Mouse (Mus musculus) kidney, postnatal 14 days (tissue): Measurements from ENCODE around the gene Rita1.

ENCODE experiments used
- DNase-seq: peaks from one replicate; pipeline ENCODE4 v3.0.0; 2022; ENCODE audit warnings: mixed read lengths

Rita1 gene

GRCm38 (mm10) chr5:120570289-120570897 is 42.0 kb downstream of the Rita1 start:
- no peak for DNase-seq

- no peak for DNase-seq
These were observed 42.6 kb downstream of the Rita1 start for GRCm38 (mm10) chr5:120569791-120570190.

DNA sequence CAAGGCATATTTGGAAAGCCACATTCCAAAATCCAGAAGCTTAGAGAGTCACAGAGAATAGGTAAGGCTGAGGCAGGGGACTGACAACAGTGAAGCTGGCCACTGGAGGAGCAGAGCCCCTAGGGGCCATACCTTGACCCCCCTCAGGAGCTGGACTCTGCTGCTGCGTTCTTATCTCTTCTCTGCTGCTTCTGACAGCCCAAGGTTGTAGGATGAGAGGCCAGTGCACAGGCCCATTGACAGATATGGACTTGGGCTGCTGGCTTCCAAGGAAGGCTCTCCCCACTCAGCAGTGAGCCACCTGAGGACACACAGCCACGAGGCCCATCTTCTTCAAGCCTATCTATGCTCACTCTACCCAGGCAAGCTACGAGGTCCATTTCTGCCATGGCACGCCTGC is 43.4 kb downstream of the Rita1 start:
- DNase-seq = no peak

DNA sequence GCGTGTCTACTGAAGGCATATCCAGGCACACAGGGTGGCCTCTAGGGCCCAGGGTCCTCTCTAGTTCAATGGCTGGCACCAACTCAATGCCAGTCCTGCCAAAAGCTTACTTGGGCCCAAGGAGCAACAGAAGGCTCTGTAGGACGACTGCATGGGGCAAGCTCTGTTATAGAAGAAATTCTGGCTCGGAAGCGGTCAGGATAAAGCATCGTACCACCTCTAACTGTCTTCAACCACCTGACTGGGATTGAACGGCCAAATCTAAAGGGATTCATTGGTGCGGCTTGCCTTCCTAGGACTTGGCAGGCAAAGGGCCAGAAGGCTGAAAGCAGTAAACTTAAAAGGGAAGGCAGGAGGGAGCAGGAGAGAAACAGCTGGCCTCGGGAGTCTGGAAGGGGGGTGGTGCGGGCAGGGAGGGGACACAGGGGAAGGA is 44.0 kb downstream of the Rita1 start:
- no peak for DNase-seq

- DNase-seq = no peak
These were observed 44.6 kb downstream of the Rita1 start for GRCm38 (mm10) chr5:120567761-120568211.

DNA sequence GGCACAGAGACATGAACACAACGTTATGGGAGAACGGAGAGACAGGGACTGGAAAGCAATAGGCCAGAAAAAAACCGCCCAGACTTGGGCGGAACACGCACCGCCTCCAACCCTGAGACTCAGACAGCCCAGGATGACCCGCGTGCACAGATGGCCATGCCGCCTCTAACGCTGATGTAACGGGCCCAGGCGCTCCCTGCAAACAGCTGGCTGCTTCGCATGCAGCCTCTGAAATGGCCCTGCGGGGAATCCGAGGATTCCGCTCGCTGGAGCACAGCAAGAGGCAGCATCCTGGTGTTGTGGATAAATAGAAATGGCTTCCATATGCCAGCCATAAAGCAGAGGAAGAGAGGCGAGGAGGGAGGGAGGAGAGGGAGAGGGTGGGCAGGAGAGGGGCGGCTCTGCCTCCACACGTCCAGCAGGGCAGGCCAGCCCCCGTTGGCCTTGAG is 45.1 kb downstream of the Rita1 start:
- peak; percentile 79 for DNase-seq

GRCm38 (mm10) chr5:120566681-120567252 is 45.6 kb downstream of the Rita1 start:
- peak; percentile 54 for DNase-seq

DNA sequence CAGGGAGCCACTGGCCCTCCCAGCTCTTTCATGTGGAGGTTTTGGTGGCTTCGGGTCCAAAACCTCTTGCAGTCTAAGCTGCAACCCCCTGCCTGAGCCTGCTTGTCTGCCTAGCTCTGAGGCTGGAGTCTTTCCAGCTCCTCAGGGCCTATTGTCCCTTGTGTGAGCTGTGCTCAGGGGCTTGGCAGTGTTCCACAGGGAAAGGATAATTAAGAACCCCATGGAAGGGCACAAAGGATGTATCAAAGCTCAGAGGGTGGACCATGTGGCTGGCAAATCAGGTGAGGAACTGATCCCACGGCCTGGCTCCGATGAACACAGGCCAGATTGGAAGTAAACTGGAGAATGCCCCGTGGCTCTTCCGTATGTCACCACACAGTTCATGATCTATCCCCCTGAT is 46.3 kb downstream of the Rita1 start:
- DNase-seq = peak; percentile 85

DNA sequence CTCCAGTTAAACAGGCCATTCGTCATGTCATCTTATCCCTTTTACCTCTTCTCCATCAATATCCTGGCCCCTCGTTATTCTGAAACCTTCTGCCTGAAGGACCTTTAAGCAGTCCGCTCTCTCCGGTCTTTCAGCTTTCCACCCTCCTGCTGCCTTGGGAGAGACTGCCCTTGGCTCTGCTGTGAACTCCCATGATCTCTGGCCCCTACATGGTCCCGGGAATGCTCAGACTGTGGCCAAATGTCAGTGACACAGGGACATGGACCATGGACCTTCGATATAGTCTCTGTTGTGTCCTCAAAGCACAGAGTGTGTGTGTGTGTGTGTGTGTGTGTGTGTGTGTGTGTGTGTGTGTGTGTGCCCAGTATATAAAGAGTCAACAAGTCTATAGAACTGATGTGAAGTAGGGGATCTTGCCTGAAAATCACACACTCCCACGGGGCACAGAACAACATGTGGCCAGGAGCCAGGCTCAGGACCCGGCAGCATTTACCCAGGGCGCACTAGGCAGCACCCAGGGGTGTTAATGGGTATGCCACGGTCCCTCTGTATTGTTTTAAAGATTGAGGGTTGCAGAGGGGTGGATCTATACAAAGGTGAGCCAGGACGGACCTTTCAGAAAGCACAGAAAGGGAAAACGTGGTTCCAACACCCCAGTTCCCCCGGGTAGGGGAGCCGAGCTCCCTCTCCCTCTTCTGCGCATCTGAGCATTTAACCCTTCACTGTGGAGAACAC is 47.1 kb downstream of the Rita1 start:
- DNase-seq = no peak

DNA sequence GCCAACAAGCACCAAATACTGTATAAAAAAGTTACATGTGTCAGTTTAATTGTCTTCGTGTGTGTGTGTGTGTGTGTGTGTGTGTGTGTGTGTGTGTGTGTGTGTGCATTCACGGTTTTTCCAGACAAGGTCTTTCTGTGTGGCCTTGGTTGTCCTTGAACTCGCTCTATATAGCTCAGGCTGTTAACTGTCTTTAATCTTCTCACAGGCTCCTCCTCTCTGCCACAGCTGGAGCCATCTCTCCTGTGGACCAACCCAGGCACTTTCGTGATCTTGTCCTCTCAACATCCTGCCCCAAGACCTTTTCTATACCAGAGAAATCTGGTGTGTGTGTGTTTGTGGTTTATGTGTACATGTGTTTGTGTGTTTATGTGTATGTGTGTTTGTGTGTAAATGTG is 48.5 kb downstream of the Rita1 start:
- DNase-seq = no peak

- peak; percentile 85 for DNase-seq
These were observed 49.2 kb downstream of the Rita1 start for GRCm38 (mm10) chr5:120562956-120563913.

DNA sequence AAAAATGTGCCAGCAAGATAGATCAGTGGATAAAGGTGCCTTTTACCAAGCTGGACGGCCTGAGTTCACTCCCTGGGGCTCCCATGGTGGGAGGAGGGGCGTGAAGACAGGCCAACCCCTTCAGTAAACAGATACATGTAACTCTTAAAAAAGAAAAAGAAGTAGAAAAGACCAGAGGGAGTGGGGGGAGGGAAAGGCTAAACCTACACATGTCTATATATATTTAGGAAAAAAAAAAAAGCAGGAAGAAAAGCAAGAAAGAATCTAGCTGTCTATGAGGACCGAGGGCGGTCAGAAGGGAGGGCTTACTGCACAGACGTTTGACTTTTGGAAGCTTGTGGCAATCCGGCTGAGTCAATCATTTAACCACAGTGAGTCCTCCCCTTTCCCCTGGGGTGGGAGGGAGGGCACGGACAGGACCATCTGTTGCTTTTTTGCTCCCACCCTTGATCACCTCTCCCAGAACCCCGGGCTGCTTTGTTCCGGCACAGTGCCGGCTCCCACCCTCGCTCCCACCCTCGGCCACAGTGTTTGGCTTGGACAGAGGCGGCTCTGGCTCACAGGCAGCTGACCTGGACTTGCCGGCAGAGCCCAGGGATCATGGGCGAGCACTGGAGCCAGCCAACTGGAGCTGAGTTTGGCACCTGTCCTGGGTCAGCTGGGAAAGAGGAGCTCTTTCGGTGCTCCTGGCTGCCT is 51.6 kb downstream of the Rita1 start:
- peak; percentile 92 for DNase-seq

DNA sequence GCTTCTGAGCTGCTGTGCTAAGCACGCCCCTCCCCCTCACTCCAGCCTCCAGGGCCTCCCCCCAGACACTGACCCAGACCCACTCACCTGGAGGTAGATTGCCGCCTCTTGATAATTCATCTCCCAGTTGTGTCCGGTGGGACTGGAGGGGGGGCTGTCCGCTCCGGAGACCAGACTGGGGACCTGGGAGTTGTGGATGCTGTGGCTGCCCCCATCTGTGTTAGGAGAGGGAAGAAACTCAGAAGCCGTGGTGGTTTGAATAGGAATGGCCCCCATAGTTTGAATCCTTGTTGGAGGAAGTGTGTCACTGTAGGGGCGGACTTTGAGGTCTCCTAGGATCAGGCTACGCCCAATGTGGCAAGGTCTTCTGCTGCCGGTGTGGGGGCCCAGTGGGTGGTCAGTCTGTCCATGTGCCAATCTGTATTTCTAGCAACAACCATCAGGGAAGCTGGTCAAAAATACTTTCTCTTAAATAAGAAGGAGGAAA is 52.2 kb downstream of the Rita1 start:
- no peak for DNase-seq

GRCm38 (mm10) chr5:120558762-120559161 is 53.6 kb downstream of the Rita1 start:
- DNase-seq = no peak

- DNase-seq = no peak
These were observed 54.3 kb downstream of the Rita1 start for GRCm38 (mm10) chr5:120558041-120558440.

DNA sequence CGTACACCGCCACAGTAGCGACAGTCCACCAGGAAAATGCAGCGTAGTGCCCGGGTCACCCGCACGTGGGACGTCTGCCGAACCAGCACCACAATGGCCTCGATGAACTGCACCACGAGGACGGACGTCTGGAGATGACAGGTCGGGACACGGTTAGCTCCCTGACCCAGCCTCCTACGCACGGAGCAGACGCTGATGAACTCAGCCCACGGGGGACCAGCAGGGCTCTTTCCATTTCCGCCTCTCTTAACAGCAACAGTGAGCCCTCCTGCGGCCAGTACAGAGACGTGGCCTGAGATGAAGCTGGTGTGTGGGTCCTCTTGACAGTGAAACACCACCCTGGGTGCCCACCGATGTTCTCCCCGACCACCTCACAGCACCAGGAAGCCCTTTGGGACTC is 56.5 kb downstream of the Rita1 start:
- DNase-seq = no peak

GRCm38 (mm10) chr5:120550673-120551072 is 61.7 kb downstream of the Rita1 start:
- no peak for DNase-seq

GRCm38 (mm10) chr5:120550137-120550536 is 62.3 kb downstream of the Rita1 start:
- peak; percentile 52 for DNase-seq

- no peak for DNase-seq
These were observed 64.0 kb downstream of the Rita1 start for GRCm38 (mm10) chr5:120548236-120548850.
